Mouse (Mus musculus) kidney, adult 2 months (tissue): Measurements from ENCODE around the gene Cnksr2.

Experiments
- CTCF ChIP-seq: fragments of 200-500 bp; conservative IDR thresholded peaks from 2 replicates; pipeline ENCODE4 v1.5.1; 2011; ENCODE audit warnings: low read depth, mild to moderate bottlenecking, control low read depth, low read length, moderate library complexity, mixed read lengths; ENCODE audit not compliant: insufficient read depth, insufficient read length
- POLR2A ChIP-seq: fragments of 200-500 bp; IDR thresholded peaks from one replicate; pipeline ENCODE4 v1.6.1; 2011; ENCODE audit warnings: low read depth, low read length, control low read depth

- TF ChIP-seq CTCF = no peak
- no peak for TF ChIP-seq POLR2A
Observed at GRCm38 (mm10) chrX:157945121-157945520, 98.0 kb downstream of the Cnksr2 start.
